Mouse (Mus musculus) neutrophil, adult 65 days (primary cell): ENCODE data around the gene Ezr. TPM values are rescaled to one million over a fixed set of nuclear protein-coding genes. Genes with fewer than 3 reads are reported as not detected.

Experiments
- total RNA-seq: library from RNA; stranded (reverse); gene quantifications from 2 replicates; pipeline ENCODE4 v1.2.4, GENCODE M21; 2023

Gene Ezr
- 299 and 311 TPM in 2 replicates for total RNA-seq

GRCm38 (mm10) chr17:6782611-6783005 is at the start of gene Ezr:
Gene Ezr (minus strand): TSS chr17:6782784.

Other genes starting within 250 kb of the Ezr start
- 16.3 and 18.5 TPM in 2 replicates for gene Dynlt1c, start 181.1 kb downstream of the Ezr start, total RNA-seq
- 369 and 477 TPM in 2 replicates for gene Dynlt1f, start 126.9 kb downstream of the Ezr start, total RNA-seq
- gene Sytl3, start 123.7 kb downstream of the Ezr start, total RNA-seq: 5.2 and 8.1 TPM in 2 replicates
- gene Rsph3b, start 165.9 kb upstream of the Ezr start, total RNA-seq: 12.9 and 13.1 TPM in 2 replicates
- 51.6 and 62.7 TPM in 2 replicates for gene Tagap1, start 178.4 kb upstream of the Ezr start, total RNA-seq
- gene Rnaset2b, start 187.8 kb upstream of the Ezr start, total RNA-seq: 113 and 181 TPM in 2 replicates
- gene Gm49721, start 196.1 kb upstream of the Ezr start, total RNA-seq: 0.19 TPM in 1 of 2 replicates, not detected in the other
- gene Gm1604a, start 242.8 kb upstream of the Ezr start, total RNA-seq: 2.4 and 2.7 TPM in 2 replicates